Mouse (Mus musculus): ENCODE results near the gene Gsk3a. TPM values are rescaled to one million over a fixed set of nuclear protein-coding genes. Genes with fewer than 3 reads are reported as not detected.

Gsk3a gene
- polyA plus RNA-seq, 1 experiment: 77.3 TPM

GRCm38 (mm10) chr7:25248018-25248647 is 10.5 kb upstream of the Gsk3a start:
- Histone ChIP-seq H3K9ac (ENCODE audit: low read depth, poor library complexity, severe bottlenecking) (peak overlapping the region; percentile 99), H3K27ac (ENCODE audit: insufficient read depth, low read length) (peak overlapping the region; percentile 15; the same call in 1 of the 2 replicates), H3K27me3 (ENCODE audit: control insufficient read depth, insufficient read depth, low read length, poor library complexity, severe bottlenecking) (no peaks in the 10 kb centered on the region), H3K9me3 (replicated peaks; ENCODE audit: control insufficient read depth, insufficient read depth, low read length, poor library complexity, severe bottlenecking) (no peaks in the 10 kb centered on the region), H3K4me3 (ENCODE audit: low read depth, low read length) (peak overlapping the region; percentile 70), H3K36me3 (ENCODE audit: control insufficient read depth, insufficient read depth, low read length, poor library complexity, severe bottlenecking) (peaks cover 28% of the 10 kb centered on the region), H3K4me1 (ENCODE audit: control insufficient read depth, insufficient read depth, low read length) (peaks cover 2% of the 10 kb centered on the region)
- TF ChIP-seq POLR2A (IDR thresholded peaks at IDR 0.05; ENCODE audit: insufficient read depth, low read length) (no peak), CTCF (IDR thresholded peaks at IDR 0.05; ENCODE audit: low read depth, low read length) (no peak)

GRCm38 (mm10) chr7:25247498-25247897 is 9.8 kb upstream of the Gsk3a start:
- H3K9me3 ChIP-seq (replicated peaks; ENCODE audit: control insufficient read depth, insufficient read depth, low read length, poor library complexity, severe bottlenecking): no peaks in the 10 kb centered on the region
- peaks cover 2% of the 10 kb centered on the region for H3K4me1 ChIP-seq (ENCODE audit: control insufficient read depth, insufficient read depth, low read length)
- TF ChIP-seq EP300 (IDR thresholded peaks at IDR 0.05; ENCODE audit: insufficient read depth, low read depth, low read length): no peak
- TF ChIP-seq POLR2A (IDR thresholded peaks at IDR 0.05; ENCODE audit: insufficient read depth, low read length): no peak
- no peak for TF ChIP-seq CTCF (IDR thresholded peaks at IDR 0.05; ENCODE audit: low read depth, low read length)
- H3K4me3 ChIP-seq (ENCODE audit: low read depth, low read length): peak overlapping the region; percentile 70
- H3K27me3 ChIP-seq (ENCODE audit: control insufficient read depth, insufficient read depth, low read length, poor library complexity, severe bottlenecking): no peaks in the 10 kb centered on the region
- H3K36me3 ChIP-seq (ENCODE audit: control insufficient read depth, insufficient read depth, low read length, poor library complexity, severe bottlenecking): peaks cover 28% of the 10 kb centered on the region
- peak overlapping the region; percentile 99 for H3K9ac ChIP-seq (ENCODE audit: low read depth, poor library complexity, severe bottlenecking)
- H3K27ac ChIP-seq (ENCODE audit: insufficient read depth, low read length): no peak overlapping the region

GRCm38 (mm10) chr7:25246759-25247137 is 9.1 kb upstream of the Gsk3a start:
- Histone ChIP-seq H3K36me3 (ENCODE audit: control insufficient read depth, insufficient read depth, low read length, poor library complexity, severe bottlenecking) (peaks cover 31% of the 10 kb centered on the region), H3K4me1 (ENCODE audit: control insufficient read depth, insufficient read depth, low read length) (peaks cover 2% of the 10 kb centered on the region), H3K9ac (ENCODE audit: low read depth, poor library complexity, severe bottlenecking) (peak overlapping the region; percentile 16), H3K9me3 (replicated peaks; ENCODE audit: control insufficient read depth, insufficient read depth, low read length, poor library complexity, severe bottlenecking) (no peaks in the 10 kb centered on the region), H3K27me3 (ENCODE audit: control insufficient read depth, insufficient read depth, low read length, poor library complexity, severe bottlenecking) (no peaks in the 10 kb centered on the region), H3K4me3 (ENCODE audit: low read depth, low read length) (no peak overlapping the region), H3K27ac (ENCODE audit: insufficient read depth, low read length) (no peak overlapping the region)
- no peak for TF ChIP-seq CTCF (IDR thresholded peaks at IDR 0.05; ENCODE audit: low read depth, low read length)
- no peak for TF ChIP-seq EP300 (IDR thresholded peaks at IDR 0.05; ENCODE audit: insufficient read depth, low read depth, low read length)
- no peak for TF ChIP-seq POLR2A (IDR thresholded peaks at IDR 0.05; ENCODE audit: insufficient read depth, low read length)

- Histone ChIP-seq H3K27ac (ENCODE audit: insufficient read depth, low read length) (no peak overlapping the region), H3K4me1 (ENCODE audit: control insufficient read depth, insufficient read depth, low read length) (peaks cover 2% of the 10 kb centered on the region), H3K36me3 (ENCODE audit: control insufficient read depth, insufficient read depth, low read length, poor library complexity, severe bottlenecking) (peaks cover 31% of the 10 kb centered on the region), H3K9me3 (replicated peaks; ENCODE audit: control insufficient read depth, insufficient read depth, low read length, poor library complexity, severe bottlenecking) (no peaks in the 10 kb centered on the region), H3K9ac (ENCODE audit: low read depth, poor library complexity, severe bottlenecking) (peak overlapping the region; percentile 16), H3K4me3 (ENCODE audit: low read depth, low read length) (no peak overlapping the region), H3K27me3 (ENCODE audit: control insufficient read depth, insufficient read depth, low read length, poor library complexity, severe bottlenecking) (no peaks in the 10 kb centered on the region)
- no peak for TF ChIP-seq EP300 (IDR thresholded peaks at IDR 0.05; ENCODE audit: insufficient read depth, low read depth, low read length)
- no peak for TF ChIP-seq POLR2A (IDR thresholded peaks at IDR 0.05; ENCODE audit: insufficient read depth, low read length)
- no peak for TF ChIP-seq CTCF (IDR thresholded peaks at IDR 0.05; ENCODE audit: low read depth, low read length)
Observed at GRCm38 (mm10) chr7:25246079-25246758, 8.6 kb upstream of the Gsk3a start.

- Histone ChIP-seq H3K27ac (ENCODE audit: insufficient read depth, low read length) (no peak overlapping the region), H3K4me3 (ENCODE audit: low read depth, low read length) (no peak overlapping the region)
Observed at GRCm38 (mm10) chr7:25244562-25245369, 7.1 kb upstream of the Gsk3a start.

More at GRCm38 (mm10) chr7:25244562-25245369, 7.1 kb upstream of the Gsk3a start:
- Histone ChIP-seq H3K4me1 (ENCODE audit: control insufficient read depth, insufficient read depth, low read length) (peaks cover 2% of the 10 kb centered on the region), H3K9me3 (replicated peaks; ENCODE audit: control insufficient read depth, insufficient read depth, low read length, poor library complexity, severe bottlenecking) (no peaks in the 10 kb centered on the region), H3K36me3 (ENCODE audit: control insufficient read depth, insufficient read depth, low read length, poor library complexity, severe bottlenecking) (peaks cover 31% of the 10 kb centered on the region), H3K9ac (ENCODE audit: low read depth, poor library complexity, severe bottlenecking) (peak overlapping the region; percentile 11; the same call in 1 of the 2 replicates), H3K27me3 (ENCODE audit: control insufficient read depth, insufficient read depth, low read length, poor library complexity, severe bottlenecking) (no peaks in the 10 kb centered on the region)
- TF ChIP-seq EP300 (IDR thresholded peaks at IDR 0.05; ENCODE audit: insufficient read depth, low read depth, low read length): no peak
- no peak for TF ChIP-seq CTCF (IDR thresholded peaks at IDR 0.05; ENCODE audit: low read depth, low read length)
- no peak for TF ChIP-seq POLR2A (IDR thresholded peaks at IDR 0.05; ENCODE audit: insufficient read depth, low read length)
